Mouse (Mus musculus) liver (tissue): ENCODE results near the gene Tsc22d2.

Source experiments
- DNase-seq: peaks from one replicate; pipeline ENCODE4 v3.0.0-alpha.2; 2020; ENCODE audit warnings: mixed read lengths

The Tsc22d2 gene

GRCm38 (mm10) chr3:58414234-58414938 lies at the start of gene Tsc22d2:
Tsc22d2 (plus strand) TSS chr3:58414715.
- DNase-seq, result peak; percentile 97

GRCm38 (mm10) chr3:58366756-58367155 lies 47.8 kb upstream of the Tsc22d2 start:
- DNase-seq, result no peak

GRCm38 (mm10) chr3:58370811-58371210 lies 43.7 kb upstream of the Tsc22d2 start:
- DNase-seq, result no peak

- DNase-seq, result peak; percentile 14
Measured at GRCm38 (mm10) chr3:58372066-58372904, 42.2 kb upstream of the Tsc22d2 start.

GRCm38 (mm10) chr3:58372905-58373208 lies 41.7 kb upstream of the Tsc22d2 start:
- no peak for DNase-seq

- no peak for DNase-seq
Measured at GRCm38 (mm10) chr3:58374281-58374680, 40.2 kb upstream of the Tsc22d2 start.

GRCm38 (mm10) chr3:58376713-58377112 lies 37.8 kb upstream of the Tsc22d2 start:
- DNase-seq, result no peak

GRCm38 (mm10) chr3:58377589-58378134 lies 36.9 kb upstream of the Tsc22d2 start:
- DNase-seq, result no peak

- no peak for DNase-seq
Measured at GRCm38 (mm10) chr3:58382676-58383075, 31.8 kb upstream of the Tsc22d2 start.

- no peak for DNase-seq
Measured at GRCm38 (mm10) chr3:58385060-58385459, 29.5 kb upstream of the Tsc22d2 start.

- DNase-seq, result no peak
Measured at GRCm38 (mm10) chr3:58388731-58389130, 25.8 kb upstream of the Tsc22d2 start.

- no peak for DNase-seq
Measured at GRCm38 (mm10) chr3:58398541-58398940, 16.0 kb upstream of the Tsc22d2 start.

GRCm38 (mm10) chr3:58399931-58400330 lies 14.6 kb upstream of the Tsc22d2 start:
- DNase-seq, result no peak

GRCm38 (mm10) chr3:58411669-58412068 lies 2.8 kb upstream of the Tsc22d2 start:
- no peak for DNase-seq

GRCm38 (mm10) chr3:58413671-58414070 lies 844 bp upstream of the Tsc22d2 start:
- no peak for DNase-seq

- DNase-seq, result peak; percentile 85
Measured at GRCm38 (mm10) chr3:58414986-58415883, 720 bp downstream of the Tsc22d2 start.

GRCm38 (mm10) chr3:58415884-58416725 lies 1.6 kb downstream of the Tsc22d2 start:
- DNase-seq, result peak; percentile 91

- peak; percentile 74 for DNase-seq
Measured at GRCm38 (mm10) chr3:58416726-58417437, 2.4 kb downstream of the Tsc22d2 start.

- no peak for DNase-seq
Measured at GRCm38 (mm10) chr3:58418724-58419705, 4.5 kb downstream of the Tsc22d2 start.

GRCm38 (mm10) chr3:58428861-58429260 lies 14.3 kb downstream of the Tsc22d2 start:
- no peak for DNase-seq
